Mouse (Mus musculus): ENCODE data around the gene D630036H23Rik.

GRCm38 (mm10) chr12:36426163-36427045, 44.4 kb upstream of the D630036H23Rik start:
- TF ChIP-seq CTCF (IDR thresholded peaks at IDR 0.05; ENCODE audit: low read depth, low read length) (no peak), POLR2A (IDR thresholded peaks at IDR 0.05; ENCODE audit: borderline replicate concordance, low read depth, low read length) (no peak)
